Mouse (Mus musculus) C2C12 (cell line): Measurements from ENCODE around the gene Abt1.

Source experiments
- CTCF ChIP-seq: IDR thresholded peaks from one replicate; pipeline ENCODE4 v1.5.1; 2011; ENCODE audit not compliant: control insufficient read depth, insufficient read depth, insufficient read length
- FOSL1 ChIP-seq: IDR thresholded peaks from one replicate; pipeline ENCODE4 v1.8.0; 2011; ENCODE audit warnings: mild to moderate bottlenecking, low read length; ENCODE audit not compliant: poor library complexity, insufficient read depth, severe bottlenecking

DNA sequence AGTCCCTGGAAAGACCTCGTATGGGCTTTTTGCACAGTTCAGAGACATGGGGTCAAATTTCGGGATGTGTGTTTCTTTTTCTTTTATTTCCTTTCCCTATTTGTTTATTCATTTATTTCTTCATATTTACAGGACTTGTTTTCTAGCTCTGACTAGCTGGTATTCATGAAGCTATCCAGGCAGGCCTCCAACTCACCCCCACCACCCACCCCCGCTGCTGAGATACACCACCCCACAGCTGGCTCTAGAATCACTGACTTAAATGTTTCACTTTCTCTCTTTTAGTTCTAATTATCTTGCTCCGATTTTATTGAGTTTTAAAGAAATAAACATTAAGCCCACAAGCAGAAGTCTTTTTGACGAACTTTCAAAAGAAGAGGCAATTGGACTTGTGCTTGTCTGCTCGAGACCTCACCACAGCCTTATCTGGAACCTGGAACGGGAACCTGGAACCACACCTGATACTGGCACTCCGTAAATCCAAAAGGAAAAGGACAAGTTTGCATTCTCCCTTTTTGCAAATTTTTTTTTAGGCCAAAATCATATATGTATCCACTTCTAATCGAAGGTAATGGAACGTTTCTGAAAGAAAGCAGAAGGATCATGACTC, 6.2 kb upstream of the Abt1 start:
- TF ChIP-seq CTCF: no peak
- no peak for TF ChIP-seq FOSL1
